Mouse (Mus musculus) ES-E14 (cell line): Measurements from ENCODE around the gene Ctsw. TPM values are rescaled to one million over a fixed set of nuclear protein-coding genes. Genes with fewer than 3 reads are reported as not detected.

ENCODE experiments used
- DNase-seq: peaks from one replicate; pipeline ENCODE4 v3.0.0-alpha.2; 2013; ENCODE audit warnings: low read depth, low spot score
- H3K27ac ChIP-seq: 2 replicates; pipeline ENCODE4 v1.5.1; 2012; ENCODE audit warnings: low read depth, mild to moderate bottlenecking, low read length, moderate library complexity, mixed read lengths; ENCODE audit not compliant: poor library complexity, insufficient read depth, severe bottlenecking
- H3K36me3 ChIP-seq: 2 replicates; pipeline ENCODE4 v1.6.1; 2012; ENCODE audit warnings: mild to moderate bottlenecking, low read length, moderate library complexity, mixed read lengths; ENCODE audit not compliant: control insufficient read depth, poor library complexity, insufficient read depth, severe bottlenecking
- H3K4me1 ChIP-seq, 2 experiments: fragments of 150-350 bp in 1 of 2; sonication (generic) in 1 of 2; 2 replicates each; pipeline ENCODE4 v1.6.1; 2012; ENCODE audit warnings: low read length in 2 of 2, mild to moderate bottlenecking in 1 of 2, mixed read lengths in 1 of 2; ENCODE audit not compliant: control insufficient read depth in 2 of 2, insufficient read depth in 2 of 2, poor library complexity in 1 of 2
- H3K4me3 ChIP-seq, 2 experiments: fragments of 150-350 bp in 1 of 2; sonication (generic) in 1 of 2; 2 replicates each; pipeline ENCODE4 v1.5.1; 2012; ENCODE audit warnings: low read length in 2 of 2, low read depth in 1 of 2, mild to moderate bottlenecking in 1 of 2, mixed read lengths in 1 of 2; ENCODE audit not compliant: insufficient read depth in 1 of 2, poor library complexity in 1 of 2, severe bottlenecking in 1 of 2
- H3K9ac ChIP-seq: 2 replicates; pipeline ENCODE4 v1.6.1; 2012; ENCODE audit warnings: low read depth, mild to moderate bottlenecking, low read length, mixed read lengths; ENCODE audit not compliant: poor library complexity, insufficient read depth, severe bottlenecking
- H3K9me3 ChIP-seq: fragments of 150-350 bp; sonication (generic); 2 replicates; pipeline ENCODE4 v1.6.1; 2012; ENCODE audit warnings: low read depth, mild to moderate bottlenecking, low read length; ENCODE audit not compliant: control insufficient read depth, insufficient read depth
- CHD2 ChIP-seq: IDR thresholded peaks from 2 replicates; pipeline ENCODE4 v1.6.1; 2014; ENCODE audit warnings: mild to moderate bottlenecking, low read depth, low read length, inconsistent platforms
- HCFC1 ChIP-seq: IDR thresholded peaks from 2 replicates; pipeline ENCODE4 v1.6.1; 2012; ENCODE audit warnings: low read length, inconsistent platforms, borderline replicate concordance; ENCODE audit not compliant: insufficient read depth
- MAFK ChIP-seq: IDR thresholded peaks from 2 replicates; pipeline ENCODE4 v1.6.1; 2014; ENCODE audit warnings: mild to moderate bottlenecking, low read depth, low read length, inconsistent platforms; ENCODE audit not compliant: insufficient read depth
- ZC3H11A ChIP-seq: IDR thresholded peaks from 2 replicates; pipeline ENCODE4 v1.6.1; 2012; ENCODE audit warnings: low read depth, mild to moderate bottlenecking, inconsistent platforms, low read length, borderline replicate concordance
- ZNF384 ChIP-seq: IDR thresholded peaks from 2 replicates; pipeline ENCODE4 v1.6.1; 2012; ENCODE audit warnings: low read depth, low read length, inconsistent platforms
- in situ Hi-C, 2 experiments: fragments of 600-800 bp; cut with MboI; formaldehyde crosslinking; loops; one replicate each; pipeline ENCODE4 v1.15.1; 2025; ENCODE audit warnings: low sequenced_read_pairs in 2 of 2, inconsistent platforms in 1 of 2; ENCODE audit not compliant: unreplicated experiment in 2 of 2
- total RNA-seq: library from RNA; depleted of rRNA; stranded (reverse); fragments of 300-350 nt; gene quantifications from 2 replicates; pipeline ENCODE4 v1.2.3, GENCODE M21; 2012

Gene Ctsw
- total RNA-seq, 1 experiment = 4.5 TPM

DNA sequence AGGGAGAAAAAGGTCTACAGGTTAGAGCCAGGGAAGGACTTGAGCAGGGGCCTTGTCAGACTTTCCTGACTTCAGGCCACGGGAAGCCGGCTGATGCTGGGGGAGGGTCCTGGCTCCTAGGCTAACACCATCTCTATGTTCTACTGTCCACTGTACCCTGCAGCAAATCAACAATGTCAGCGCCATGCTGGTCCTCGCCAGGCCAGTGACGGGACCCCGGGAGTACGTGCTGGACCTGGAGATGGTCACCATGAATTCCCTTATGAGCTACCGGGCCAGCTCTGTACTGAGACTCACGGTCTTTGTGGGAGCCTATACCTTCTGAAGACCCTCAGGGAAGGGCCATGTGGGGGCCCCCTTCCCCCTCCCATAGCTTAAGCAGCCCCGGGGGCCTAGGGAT is 13.1 kb upstream of the Ctsw start:
- Histone ChIP-seq H3K36me3 (peaks cover 32% of the 10 kb centered on the region), H3K9ac (no peak overlapping the region), H3K9me3 (no peaks in the 10 kb centered on the region), H3K27ac (no peak overlapping the region), H3K4me1 (0 out of 4 replicates have a peak, but pooled peaks cover 0 to 2% of the 10 kb centered on the region in 2 experiments), H3K4me3 (no peak overlapping the region)
- no peak for TF ChIP-seq HCFC1
- TF ChIP-seq MAFK = no peak
- no peak for TF ChIP-seq ZC3H11A
- TF ChIP-seq CHD2 = no peak
- no peak for TF ChIP-seq ZNF384
- DNase-seq = no peak
- in situ Hi-C loops = no loop called here

DNA sequence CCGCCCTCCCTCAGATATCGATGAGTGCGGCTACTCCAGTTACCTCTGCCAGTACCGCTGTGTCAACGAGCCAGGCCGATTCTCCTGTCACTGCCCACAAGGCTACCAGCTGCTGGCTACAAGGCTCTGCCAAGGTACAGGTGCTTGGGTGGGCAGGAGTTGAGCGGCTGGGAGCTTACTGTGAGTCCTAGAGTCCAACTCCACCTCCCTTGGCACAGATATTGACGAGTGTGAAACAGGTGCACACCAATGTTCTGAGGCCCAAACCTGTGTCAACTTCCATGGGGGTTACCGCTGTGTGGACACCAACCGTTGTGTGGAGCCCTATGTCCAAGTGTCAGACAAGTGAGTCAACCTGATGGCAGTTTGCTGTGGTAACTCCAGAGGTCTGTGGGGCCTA is 11.7 kb upstream of the Ctsw start:
- Histone ChIP-seq H3K27ac (no peak overlapping the region), H3K9ac (no peak overlapping the region), H3K4me1 (0 out of 4 replicates have a peak, but pooled peaks cover 0 to under 1% of the 10 kb centered on the region in 2 experiments), H3K36me3 (peaks cover 19% of the 10 kb centered on the region), H3K4me3 (no peak overlapping the region), H3K9me3 (no peaks in the 10 kb centered on the region)
- TF ChIP-seq CHD2 (no peak), ZNF384 (no peak), MAFK (no peak), ZC3H11A (no peak), HCFC1 (no peak)
- in situ Hi-C loops = no loop called here
- DNase-seq = no peak

DNA sequence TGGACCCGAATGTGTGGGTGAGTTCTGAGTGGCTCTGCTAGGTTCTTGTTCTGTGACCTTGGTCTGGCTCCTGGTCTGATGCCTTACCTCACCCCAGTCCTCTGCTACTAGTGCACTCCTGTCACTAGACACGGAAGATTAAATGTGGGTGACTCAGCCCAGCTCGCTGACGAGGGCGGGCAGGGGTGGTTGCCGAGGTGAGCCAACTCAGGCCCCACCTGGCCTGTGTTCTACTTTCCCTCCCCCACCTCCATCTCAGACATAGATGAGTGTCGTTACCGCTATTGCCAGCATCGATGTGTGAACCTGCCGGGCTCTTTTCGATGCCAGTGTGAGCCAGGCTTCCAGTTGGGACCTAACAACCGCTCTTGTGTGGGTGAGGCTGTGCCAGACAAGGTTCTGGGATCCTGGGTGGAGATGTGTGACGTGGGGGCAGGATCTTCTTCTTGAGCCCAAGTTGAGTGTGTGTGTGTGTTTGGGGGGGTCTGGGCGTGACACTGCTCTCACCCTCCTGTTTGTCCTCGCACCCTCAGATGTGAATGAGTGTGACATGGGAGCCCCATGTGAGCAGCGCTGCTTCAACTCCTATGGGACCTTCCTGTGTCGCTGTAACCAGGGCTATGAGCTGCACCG is 9.5 kb upstream of the Ctsw start:
- Histone ChIP-seq H3K27ac (no peak overlapping the region), H3K36me3 (peaks cover 3% of the 10 kb centered on the region), H3K9me3 (no peaks in the 10 kb centered on the region), H3K4me1 (0 out of 4 replicates have a peak, but pooled peaks cover 0 to 2% of the 10 kb centered on the region in 2 experiments), H3K4me3 (no peak overlapping the region), H3K9ac (no peak overlapping the region)
- DNase-seq = no peak
- in situ Hi-C loops = no loop called here
- TF ChIP-seq ZC3H11A (no peak), HCFC1 (no peak), CHD2 (no peak), MAFK (no peak), ZNF384 (no peak)

DNA sequence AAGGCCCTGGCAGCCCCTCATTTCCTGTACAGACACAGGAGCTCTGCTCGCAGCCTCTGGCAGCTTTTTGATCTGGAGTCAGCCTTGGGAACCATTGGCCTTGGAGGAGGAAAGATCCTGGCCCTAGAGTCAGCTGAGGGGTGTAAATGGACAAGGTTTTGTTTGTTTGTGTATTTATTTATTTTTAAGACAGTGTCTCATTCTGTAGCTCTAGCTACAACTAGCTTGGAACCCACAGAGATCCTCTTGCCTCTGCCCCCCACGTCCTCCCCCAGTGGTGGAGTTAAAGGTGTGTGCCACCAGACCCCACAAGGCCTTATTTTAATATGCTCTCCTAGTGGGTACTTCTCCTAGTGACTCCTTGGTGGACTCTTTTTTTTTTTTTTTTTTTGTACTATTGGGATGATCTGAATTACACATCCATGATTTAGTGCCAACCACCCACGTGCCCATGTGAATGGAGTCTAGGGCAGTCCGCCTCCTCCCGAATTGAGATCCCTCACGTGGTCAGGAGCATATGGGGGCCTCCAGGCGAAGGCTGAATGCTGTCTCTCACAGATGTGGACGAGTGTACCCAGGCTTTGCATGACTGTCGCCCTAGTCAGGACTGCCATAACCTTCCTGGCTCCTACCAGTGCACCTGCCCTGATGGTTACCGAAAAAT is 8.8 kb upstream of the Ctsw start:
- DNase-seq = no peak
- no peak overlapping the region for H3K9ac ChIP-seq
- no peaks in the 10 kb centered on the region; the same call in none of the 2 replicates for H3K36me3 ChIP-seq

More for the DNA sequence above, 8.8 kb upstream of the Ctsw start:
- TF ChIP-seq ZC3H11A (no peak), CHD2 (no peak), HCFC1 (no peak), MAFK (no peak), ZNF384 (no peak)
- Histone ChIP-seq H3K4me3 (no peak overlapping the region), H3K9me3 (no peaks in the 10 kb centered on the region), H3K27ac (no peak overlapping the region), H3K4me1 (0 out of 4 replicates have a peak, but pooled peaks cover 0 to 2% of the 10 kb centered on the region in 2 experiments)
- in situ Hi-C loops = no loop called here
